ENCODE assay signal across 17 mouse cellular contexts in genomic region chr13:69384767-69385166, GRCm38 (mm10).
A peak's percentile ranks its signal among the peaks of the same experiment; 100 is the strongest.
DNase-seq lines count a peak whose midpoint lies in the region; ATAC-seq and TF ChIP-seq lines count a peak whose summit lies in the region.
"Had no signal": no experiment of that assay in that cellular context is flagged by ENCODE, and none has a peak within 500 bp of the region (broad histone marks: within the 10 kb centered on the region; RNA-seq: fewer than 3 reads in every experiment).

No protein-coding gene starts in this region.

- H3K36me3 ChIP-seq in forebrain, postnatal 0 days (ENCODE audit: insufficient read depth): no peaks in the 10 kb centered on the region
- no peaks in the 10 kb centered on the region for H3K36me3 ChIP-seq in forebrain, embryonic 15.5 days
- H3K36me3 ChIP-seq in kidney, adult 2 months (ENCODE audit: control insufficient read depth, insufficient read depth, low read length): no peaks in the 10 kb centered on the region
- H3K36me3 ChIP-seq in midbrain, embryonic 14.5 days (ENCODE audit: control insufficient read depth, insufficient read depth, low read length): no peaks in the 10 kb centered on the region
- H3K36me3 ChIP-seq in midbrain, embryonic 16.5 days (ENCODE audit: control insufficient read depth, insufficient read depth, low read length): no peaks in the 10 kb centered on the region
- H3K36me3 ChIP-seq: G1E; lung, embryonic 15.5 days had no signal

- no peak overlapping the region for H3K4me3 ChIP-seq in forebrain, postnatal 0 days (ENCODE audit: low read depth, low read length)
- no peak overlapping the region for H3K4me3 ChIP-seq in forebrain, embryonic 15.5 days
- H3K4me3 ChIP-seq in kidney, adult 2 months (ENCODE audit: insufficient read depth, low read depth, low read length): no peak overlapping the region
- H3K4me3 ChIP-seq in midbrain, embryonic 14.5 days (replicated peaks; ENCODE audit: low read depth, low read length): no peak overlapping the region
- no peak overlapping the region for H3K4me3 ChIP-seq in midbrain, embryonic 16.5 days (ENCODE audit: low read depth, low read length)
- H3K4me3 ChIP-seq: erythroblast, embryonic 14.5 days; lung, embryonic 15.5 days had no signal

- no peaks in the 10 kb centered on the region for H3K27me3 ChIP-seq in forebrain, postnatal 0 days (ENCODE audit: insufficient read depth, low read length)
- no peaks in the 10 kb centered on the region for H3K27me3 ChIP-seq in forebrain, embryonic 15.5 days
- no peaks in the 10 kb centered on the region for H3K27me3 ChIP-seq in kidney, adult 2 months (replicated peaks; ENCODE audit: control insufficient read depth, insufficient read depth, low read length)
- no peaks in the 10 kb centered on the region for H3K27me3 ChIP-seq in midbrain, embryonic 14.5 days (ENCODE audit: control insufficient read depth, insufficient read depth, low read length)
- H3K27me3 ChIP-seq in midbrain, embryonic 16.5 days (ENCODE audit: control insufficient read depth, insufficient read depth, low read depth, low read length): no peaks in the 10 kb centered on the region
- H3K27me3 ChIP-seq: lung, embryonic 15.5 days had no signal

- no peak for DNase-seq in forebrain, postnatal 0 days
- DNase-seq in kidney, adult 2 months: no peak
- DNase-seq in kidney, postnatal 10 days: no peak
- peak; percentile 13 for DNase-seq in midbrain, embryonic 14.5 days
- DNase-seq: cerebellum, adult 9-10 months; gastrocnemius, postnatal 10 days; heart, postnatal 36 days; kidney, postnatal 14 days; spleen, adult 18-20 months; thymus, adult 2 months had no signal

- no peaks in the 10 kb centered on the region for H3K4me1 ChIP-seq in forebrain, postnatal 0 days (ENCODE audit: insufficient read depth)
- H3K4me1 ChIP-seq in forebrain, embryonic 15.5 days: no peaks in the 10 kb centered on the region
- no peaks in the 10 kb centered on the region for H3K4me1 ChIP-seq in kidney, adult 2 months (ENCODE audit: control insufficient read depth, insufficient read depth, low read length)
- no peaks in the 10 kb centered on the region for H3K4me1 ChIP-seq in midbrain, embryonic 14.5 days (ENCODE audit: control insufficient read depth, insufficient read depth, low read length)
- no peaks in the 10 kb centered on the region for H3K4me1 ChIP-seq in midbrain, embryonic 16.5 days (ENCODE audit: control insufficient read depth, insufficient read depth, low read length)
- H3K4me1 ChIP-seq: lung, embryonic 15.5 days had no signal

- no peak overlapping the region for H3K4me2 ChIP-seq in forebrain, postnatal 0 days (ENCODE audit: low read depth)
- no peak overlapping the region for H3K4me2 ChIP-seq in forebrain, embryonic 15.5 days (replicated peaks)
- no peak overlapping the region for H3K4me2 ChIP-seq in midbrain, embryonic 14.5 days (ENCODE audit: low read length)
- no peak overlapping the region for H3K4me2 ChIP-seq in midbrain, embryonic 16.5 days (ENCODE audit: low read length)
- H3K4me2 ChIP-seq: heart, embryonic 11.5 days; lung, embryonic 15.5 days had no signal

- H3K27ac ChIP-seq in forebrain, postnatal 0 days (ENCODE audit: low read depth, low read length): no peak overlapping the region
- no peak overlapping the region for H3K27ac ChIP-seq in forebrain, embryonic 15.5 days (replicated peaks)
- H3K27ac ChIP-seq in kidney, adult 2 months (ENCODE audit: insufficient read depth, low read depth, low read length): no peak overlapping the region
- H3K27ac ChIP-seq in midbrain, embryonic 14.5 days (replicated peaks; ENCODE audit: low read depth, low read length): no peak overlapping the region
- H3K27ac ChIP-seq in midbrain, embryonic 16.5 days (ENCODE audit: low read length): no peak overlapping the region
- H3K27ac ChIP-seq: lung, embryonic 15.5 days had no signal

- 0 out of 2 replicates have a peak, but pooled peaks have one; percentile 4 for TF ChIP-seq CTCF in forebrain, postnatal 0 days (IDR thresholded peaks at IDR 0.05; ENCODE audit: low read depth)
- 0 out of 2 replicates have a peak, but pooled peaks have one; percentile 20 for TF ChIP-seq CTCF in kidney, adult 2 months (conservative IDR thresholded peaks at IDR 0.05; ENCODE audit: insufficient read depth, insufficient read length, low read depth, low read length)

- no peak for TF ChIP-seq POLR2A in kidney, adult 2 months (IDR thresholded peaks at IDR 0.05; ENCODE audit: low read depth, low read length)

- no peaks in the 10 kb centered on the region for H3K9me3 ChIP-seq in forebrain, postnatal 0 days (ENCODE audit: low read length)
- no peaks in the 10 kb centered on the region for H3K9me3 ChIP-seq in forebrain, embryonic 15.5 days
- no peaks in the 10 kb centered on the region for H3K9me3 ChIP-seq in midbrain, embryonic 14.5 days (ENCODE audit: control insufficient read depth, low read length)
- no peaks in the 10 kb centered on the region for H3K9me3 ChIP-seq in midbrain, embryonic 16.5 days (replicated peaks; ENCODE audit: control insufficient read depth, low read length, poor library complexity, severe bottlenecking)
- H3K9me3 ChIP-seq: lung, embryonic 15.5 days had no signal

- ATAC-seq in forebrain, postnatal 0 days: no peak
- no peak for ATAC-seq in forebrain, embryonic 15.5 days (replicated peaks)
- ATAC-seq in midbrain, embryonic 14.5 days (ENCODE audit: low FRiP score, low TSS enrichment): no peak
- ATAC-seq in midbrain, embryonic 16.5 days: no peak
- no peak for ATAC-seq in megakaryocyte-erythroid progenitor cell, adult 5-6 weeks (replicated peaks; ENCODE audit: low FRiP score, low TSS enrichment, poor library complexity, severe bottlenecking)

- H3K9ac ChIP-seq in forebrain, postnatal 0 days: no peak overlapping the region
- H3K9ac ChIP-seq in forebrain, embryonic 15.5 days (replicated peaks): no peak overlapping the region
- no peak overlapping the region for H3K9ac ChIP-seq in midbrain, embryonic 14.5 days (replicated peaks; ENCODE audit: low read length)
- no peak overlapping the region for H3K9ac ChIP-seq in midbrain, embryonic 16.5 days (ENCODE audit: low read depth, low read length)
- H3K9ac ChIP-seq: lung, embryonic 15.5 days had no signal
